Mouse (Mus musculus) gastrocnemius, adult 2 months (tissue): Measurements from ENCODE around the gene Alx3. TPM values are rescaled to one million over a fixed set of nuclear protein-coding genes. Genes with fewer than 3 reads are reported as not detected.
A peak's percentile ranks its signal among the peaks of the same experiment; 100 is the strongest.

Source experiments
- DNase-seq: peaks from one replicate; pipeline ENCODE4 v3.0.0; 2022
- H3K27ac ChIP-seq: fragments of 200-600 bp; 2 replicates; pipeline ENCODE4 v1.8.1; 2022; ENCODE audit warnings: mild to moderate bottlenecking
- H3K4me3 ChIP-seq: fragments of 200-600 bp; 2 replicates; pipeline ENCODE4 v1.8.1; 2022; ENCODE audit warnings: mild to moderate bottlenecking, moderate library complexity
- CTCF ChIP-seq: fragments of 200-600 bp; IDR thresholded peaks from 2 replicates; pipeline ENCODE4 v1.8.1; 2022; ENCODE audit warnings: antibody characterized with exemption, mild to moderate bottlenecking, moderate library complexity
- intact Hi-C: fragments of 180-260 bp; cut with DNase I; formaldehyde crosslinking; loops from one replicate; pipeline ENCODE4 v1.15.1; 2025
- total RNA-seq, 2 experiments: library from RNA; stranded (reverse); gene quantifications; 2 replicates each; pipeline ENCODE4 v1.2.3; 2021

The Alx3 gene
- total RNA-seq, 2 experiments from 2014 or later = not detected

- intact Hi-C loops = no loop called here
- no peak overlapping the region for H3K27ac ChIP-seq
- no peak for TF ChIP-seq CTCF
Observed at GRCm38 (mm10) chr3:107619911-107620310, 25.1 kb downstream of the Alx3 start.

GRCm38 (mm10) chr3:107621286-107622075, 26.6 kb downstream of the Alx3 start:
- no peak for DNase-seq
- Histone ChIP-seq H3K4me3 (no peak overlapping the region), H3K27ac (no peak overlapping the region)
- no peak for TF ChIP-seq CTCF
- intact Hi-C loops = no loop called here

More at GRCm38 (mm10) chr3:107619911-107620310, 25.1 kb downstream of the Alx3 start:
- H3K4me3 ChIP-seq = no peak overlapping the region
- DNase-seq = no peak

- no peak for DNase-seq
- intact Hi-C loops = no loop called here
- Histone ChIP-seq H3K4me3 (no peak overlapping the region), H3K27ac (no peak overlapping the region)
- TF ChIP-seq CTCF = no peak
Observed at GRCm38 (mm10) chr3:107622537-107622936, 27.7 kb downstream of the Alx3 start.

GRCm38 (mm10) chr3:107624424-107624823, 29.6 kb downstream of the Alx3 start:
- intact Hi-C loops = no loop called here
- H3K27ac ChIP-seq = no peak overlapping the region
- no peak for TF ChIP-seq CTCF
- DNase-seq = no peak
- H3K4me3 ChIP-seq = no peak overlapping the region

GRCm38 (mm10) chr3:107625536-107625935, 30.7 kb downstream of the Alx3 start:
- Histone ChIP-seq H3K27ac (no peak overlapping the region), H3K4me3 (no peak overlapping the region)
- no peak for TF ChIP-seq CTCF
- intact Hi-C loops = no loop called here
- no peak for DNase-seq

- no peak overlapping the region for H3K4me3 ChIP-seq
- H3K27ac ChIP-seq = no peak overlapping the region
- no peak for DNase-seq
- TF ChIP-seq CTCF = no peak
- intact Hi-C loops = no loop called here
Observed at GRCm38 (mm10) chr3:107626751-107627150, 31.9 kb downstream of the Alx3 start.

- TF ChIP-seq CTCF = no peak
- intact Hi-C loops = no loop called here
- Histone ChIP-seq H3K27ac (no peak overlapping the region), H3K4me3 (no peak overlapping the region)
- DNase-seq = no peak
Observed at GRCm38 (mm10) chr3:107627641-107628040, 32.8 kb downstream of the Alx3 start.

- no peak for DNase-seq
- intact Hi-C loops = no loop called here
- Histone ChIP-seq H3K4me3 (no peak overlapping the region), H3K27ac (no peak overlapping the region)
- no peak for TF ChIP-seq CTCF
Observed at GRCm38 (mm10) chr3:107628551-107628950, 33.7 kb downstream of the Alx3 start.

GRCm38 (mm10) chr3:107629411-107629810, 34.6 kb downstream of the Alx3 start:
- no peak overlapping the region for H3K27ac ChIP-seq
- no peak for TF ChIP-seq CTCF
- intact Hi-C loops = no loop called here
- H3K4me3 ChIP-seq = no peak overlapping the region
- no peak for DNase-seq

GRCm38 (mm10) chr3:107630682-107631522, 36.1 kb downstream of the Alx3 start, which contains the start of gene Gm10961:
Gm10961 (plus strand) TSS chr3:107631322.
- peak within 1 kb of the TSS; percentile 93 for H3K27ac ChIP-seq
- DNase-seq = no peak
- H3K4me3 ChIP-seq = peak within 1 kb of the TSS; percentile 99
- intact Hi-C loops = no loop called here
- TF ChIP-seq CTCF = no peak

GRCm38 (mm10) chr3:107631523-107631958, 36.7 kb downstream of the Alx3 start, which contains the start of gene Strip1:
Strip1 (minus strand) TSS chr3:107631694.
- TF ChIP-seq CTCF = no peak
- peak within 1 kb of the TSS; percentile 99 for H3K4me3 ChIP-seq
- intact Hi-C loops = no loop called here
- peak within 1 kb of the TSS; percentile 93 for H3K27ac ChIP-seq
- DNase-seq = peak; percentile 95

- Histone ChIP-seq H3K27ac (no peak overlapping the region), H3K4me3 (no peak overlapping the region)
- DNase-seq = no peak
- no peak for TF ChIP-seq CTCF
- intact Hi-C loops = no loop called here
Observed at GRCm38 (mm10) chr3:107632786-107633185, 38.0 kb downstream of the Alx3 start.

- DNase-seq = no peak
- H3K4me3 ChIP-seq = no peak overlapping the region
- TF ChIP-seq CTCF = no peak
- intact Hi-C loops = no loop called here
- H3K27ac ChIP-seq = no peak overlapping the region
Observed at GRCm38 (mm10) chr3:107633906-107634305, 39.1 kb downstream of the Alx3 start.
